Mouse (Mus musculus) retina, postnatal 7 days (tissue): ENCODE measurements at regions not wholly inside any gene's neighbourhood (a gene's known extent, or its start where the extent isn't known, plus 50 kb on each side); places are given as distances from the start of the nearest gene placed in this dataset.
"Not testable (repeated sequence)": the region's sequence is repeated elsewhere in the genome, so short reads cannot be mapped to it uniquely, and the experiment has no call there.

Experiments used
- DNase-seq: peaks from one replicate; pipeline ENCODE4 v3.0.0-alpha.2; 2012; ENCODE audit warnings: low read depth, low spot score

- no peak for DNase-seq
Observed at GRCm38 (mm10) chr1:18058211-18058971, 87.3 kb downstream of the Crisp4 start.

GRCm38 (mm10) chr1:18057646-18058210 is 88.0 kb downstream of the Crisp4 start:
- DNase-seq: no peak

GRCm38 (mm10) chr1:18057003-18057402 is 88.7 kb downstream of the Crisp4 start:
- DNase-seq: not testable (repeated sequence)

DNA sequence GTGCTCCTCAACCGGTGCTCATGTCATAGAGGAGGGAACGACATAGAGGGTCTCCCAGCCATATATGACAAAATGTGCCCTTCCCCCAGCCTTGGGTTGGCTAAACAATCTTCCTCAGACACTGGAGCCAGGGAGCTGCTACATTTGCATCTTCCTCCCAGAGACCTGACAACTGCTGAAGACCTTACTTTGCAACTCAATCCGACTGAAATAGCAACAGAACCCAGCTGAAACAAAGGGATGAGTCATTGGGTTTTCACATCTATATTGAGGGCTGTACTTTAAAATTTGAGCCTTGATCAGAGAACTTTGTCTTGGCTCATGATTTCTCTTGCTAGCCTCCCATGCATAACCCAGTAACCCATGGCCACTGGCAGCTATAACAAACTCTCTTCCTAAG is 115.5 kb downstream of the Crisp4 start:
- DNase-seq: no peak

DNA sequence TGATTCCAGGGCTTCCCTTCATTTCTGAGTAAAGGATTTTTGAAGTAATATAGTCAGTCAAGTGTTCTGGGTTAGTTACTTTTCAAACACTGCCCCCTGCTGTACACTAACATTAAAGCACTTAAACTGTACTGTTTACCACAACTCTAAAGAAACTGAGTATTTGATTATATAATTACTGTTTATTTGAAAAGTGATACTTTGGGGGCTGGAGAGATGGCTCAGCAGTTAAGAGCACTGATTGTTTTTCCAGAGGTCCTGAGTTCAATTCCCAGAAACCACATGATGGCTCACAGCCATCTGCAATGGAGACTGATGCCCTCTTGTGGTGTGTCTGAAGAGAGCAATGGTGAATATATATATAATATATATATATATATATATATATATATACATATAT is 132.8 kb downstream of the Crisp4 start:
- not testable (repeated sequence) for DNase-seq

DNA sequence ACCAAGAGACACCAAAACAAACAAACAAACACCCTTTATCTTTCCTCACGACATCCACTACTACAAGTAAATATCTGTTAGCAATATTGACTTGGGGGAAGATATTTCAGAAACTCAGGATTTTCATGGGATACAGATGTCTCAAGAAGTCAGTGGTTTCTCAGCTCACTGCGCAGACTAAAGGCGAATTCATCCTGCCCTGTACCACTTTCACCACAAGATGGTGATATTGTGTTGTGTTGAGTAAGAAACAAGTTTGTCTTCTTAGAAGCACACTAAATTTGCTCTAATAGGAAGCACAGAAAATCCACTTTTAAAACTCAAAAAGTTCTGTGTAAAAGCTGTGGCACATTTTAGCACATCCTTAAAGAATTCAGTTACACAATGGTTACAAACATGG is 165.1 kb downstream of the Crisp4 start:
- peak; percentile 8 for DNase-seq

DNA sequence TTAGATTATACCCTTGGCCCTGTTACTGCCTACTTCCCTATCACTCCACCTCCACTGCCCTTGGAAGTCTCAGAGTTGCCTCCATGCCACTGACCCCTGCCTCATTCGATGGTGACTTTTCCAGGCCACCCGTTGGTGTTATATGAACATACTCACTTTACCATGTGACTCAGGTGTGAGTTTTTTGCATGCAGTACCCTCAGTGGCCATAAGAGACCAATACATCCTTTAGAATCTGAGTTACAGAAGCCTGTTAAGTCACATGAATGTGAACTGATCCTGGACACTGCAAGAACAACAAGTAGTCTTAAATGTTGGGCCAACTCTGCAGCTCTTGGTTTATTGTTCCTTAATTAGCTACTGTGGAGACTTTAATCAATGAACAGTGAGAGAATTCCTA is 167.6 kb downstream of the Crisp4 start:
- no peak for DNase-seq

GRCm38 (mm10) chr1:17956881-17957280 is 188.8 kb downstream of the Crisp4 start:
- DNase-seq: not testable (repeated sequence)

- DNase-seq: not testable (repeated sequence)
Observed at GRCm38 (mm10) chr1:17932108-17932810, 213.4 kb downstream of the Crisp4 start.
